Mouse (Mus musculus) mesoderm, embryonic 11.5 days (tissue): ENCODE measurements around the gene Sp3.
"Not testable (repeated sequence)": the region's sequence is repeated elsewhere in the genome, so short reads cannot be mapped to it uniquely, and the experiment has no call there.

Experiments
- DNase-seq: peaks from one replicate; pipeline ENCODE4 v3.0.0-alpha.2; 2012; ENCODE audit warnings: low read depth, low spot score

Gene Sp3

DNA sequence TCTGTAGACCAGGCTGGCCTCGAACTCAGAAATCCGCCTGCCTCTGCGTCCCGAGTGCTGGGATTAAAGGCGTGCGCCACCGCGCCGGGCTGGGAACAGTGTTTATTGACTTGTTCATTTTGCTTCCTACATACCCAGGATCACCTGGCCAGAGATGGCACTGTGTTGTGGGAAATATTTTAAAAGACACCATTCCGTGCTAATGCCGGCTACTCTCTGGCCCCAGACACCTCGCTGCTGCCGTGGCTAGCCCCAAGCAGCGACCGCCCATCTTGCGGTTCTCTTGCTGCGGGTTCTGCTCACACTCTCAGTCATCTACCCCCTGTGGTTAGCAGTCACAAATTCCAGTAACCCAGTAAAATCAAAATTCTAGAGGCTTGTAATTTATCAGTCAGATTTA lies 12.3 kb upstream of the Sp3 start:
- no peak for DNase-seq

DNA sequence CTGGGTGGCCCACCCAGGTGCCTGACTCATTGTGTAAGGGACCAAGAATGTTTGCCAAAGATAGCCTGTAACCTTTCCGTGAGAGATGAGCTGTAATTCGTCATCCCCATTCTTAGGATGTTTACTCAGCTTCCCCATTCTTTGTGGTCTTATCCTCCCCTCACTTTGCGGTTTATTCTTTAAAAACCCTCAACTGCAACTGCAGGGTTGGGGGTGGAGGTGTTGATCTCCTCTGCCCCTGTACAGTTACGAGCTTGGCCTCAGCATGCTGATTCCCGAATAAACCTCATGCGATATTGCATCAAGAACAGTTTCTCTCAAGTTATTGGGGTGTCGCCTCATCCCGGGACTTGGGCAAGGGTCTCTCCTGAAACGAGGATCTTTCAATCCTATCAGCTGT lies 8.7 kb upstream of the Sp3 start:
- DNase-seq, result not testable (repeated sequence)

DNA sequence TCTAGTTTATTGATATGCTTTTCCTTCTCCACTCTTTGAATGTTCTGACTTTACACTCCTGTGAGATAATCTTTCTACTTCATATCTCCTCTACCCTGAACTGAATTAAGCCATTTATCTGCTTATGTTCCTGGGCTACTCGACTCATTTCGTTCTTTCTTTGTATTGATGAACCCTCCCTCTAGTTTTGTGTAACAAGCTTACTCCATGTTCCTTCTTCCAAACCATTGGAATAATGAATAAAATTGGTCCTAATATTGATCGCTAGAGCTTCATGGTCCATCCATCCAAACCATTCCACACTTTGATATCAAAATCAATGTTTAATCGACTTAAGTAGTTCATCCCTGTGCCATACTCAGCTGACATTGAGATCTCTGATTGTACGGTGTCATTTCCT lies 6.4 kb upstream of the Sp3 start, which contains the start of gene Gm11084:
TSS of gene Gm11084 (minus strand) at position 101 of the 400 bp plus-strand sequence.
- no peak for DNase-seq

DNA sequence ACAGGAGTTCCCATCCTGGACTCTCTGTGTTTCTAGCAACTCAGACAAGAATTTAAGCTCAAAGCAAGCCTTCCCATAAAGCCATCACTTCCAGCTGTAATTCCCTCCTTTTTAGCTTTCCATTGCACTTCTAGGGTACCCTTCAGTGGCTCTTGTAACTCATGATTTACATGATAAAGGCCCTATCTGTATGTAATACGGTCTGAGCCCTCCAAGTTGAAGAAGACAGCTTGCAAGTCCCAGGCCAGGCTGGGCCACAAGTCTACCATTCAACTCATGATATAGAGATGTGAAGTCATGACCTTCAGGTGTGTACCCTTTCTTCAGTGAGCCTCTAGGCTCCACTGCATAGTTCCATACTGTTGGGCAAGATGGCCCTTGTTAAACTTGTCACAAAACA lies 5.3 kb upstream of the Sp3 start:
- no peak for DNase-seq

DNA sequence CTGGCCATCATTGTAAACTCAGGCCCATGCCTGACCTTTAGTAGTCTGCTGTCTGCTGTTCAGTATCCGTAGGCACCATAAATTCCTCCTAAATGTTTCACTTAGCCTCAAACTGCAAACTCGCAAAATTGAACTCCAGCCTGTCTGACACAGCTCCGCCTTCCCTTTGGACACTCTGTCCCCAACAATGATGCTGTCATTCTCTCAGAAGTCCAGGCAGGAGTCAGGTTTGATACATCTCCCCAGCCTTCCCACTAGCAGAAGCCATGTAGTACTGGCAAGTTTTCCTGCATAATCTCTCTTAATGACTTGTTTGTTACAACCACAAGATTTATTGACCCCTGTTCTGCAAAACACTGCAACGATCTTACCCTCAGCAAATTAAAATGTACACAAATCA lies 4.6 kb upstream of the Sp3 start:
- no peak for DNase-seq

DNA sequence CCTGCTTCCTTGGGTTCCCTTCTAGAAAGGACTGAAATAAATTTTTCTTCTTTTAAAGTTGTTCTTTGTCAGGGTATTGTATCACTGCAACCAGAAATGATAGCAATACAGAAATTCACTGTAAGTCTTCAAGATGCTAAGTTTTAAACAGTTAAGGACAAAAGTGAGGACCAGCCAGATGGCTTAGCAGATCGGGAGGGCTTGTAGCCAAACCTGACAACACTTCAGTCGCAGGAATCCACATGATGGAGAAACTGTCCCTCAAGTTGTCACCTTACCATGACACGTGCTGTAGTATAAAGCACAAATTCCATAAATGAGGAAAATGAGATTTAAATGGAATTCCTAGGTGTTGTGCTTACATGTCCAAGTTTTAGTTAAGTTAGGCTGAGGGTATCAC lies 3.0 kb upstream of the Sp3 start:
- DNase-seq, result no peak

DNA sequence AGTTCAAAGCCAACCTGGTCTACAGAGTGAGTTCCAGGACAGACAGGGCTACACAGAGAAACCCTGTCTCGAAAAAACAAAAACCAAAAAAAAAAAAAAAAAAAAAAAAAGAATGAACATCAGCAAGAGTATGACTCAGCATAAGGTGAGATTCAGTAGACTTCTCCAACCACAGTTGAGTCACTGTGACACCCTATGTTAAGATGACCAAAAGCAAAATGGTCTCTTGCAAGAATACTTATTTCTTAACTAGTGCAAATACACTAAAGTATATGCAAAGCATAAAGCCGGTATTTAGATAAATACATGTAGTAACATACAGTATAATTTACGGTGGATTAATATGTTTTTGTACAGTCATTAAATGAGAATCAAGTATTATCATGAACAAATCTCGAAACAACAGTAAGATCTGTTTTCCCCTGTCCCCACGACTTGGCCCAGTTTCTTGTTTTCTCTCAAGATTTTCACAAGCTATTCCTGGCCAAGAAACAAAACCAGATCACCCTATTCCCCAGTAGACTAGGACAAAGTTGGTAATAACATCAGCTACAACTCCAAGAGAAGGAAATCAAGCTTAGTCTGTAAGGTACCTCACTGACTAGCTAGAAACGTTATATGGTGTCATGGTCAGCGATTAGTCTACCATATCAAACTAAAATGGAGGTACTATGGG lies 2.0 kb upstream of the Sp3 start:
- DNase-seq, result no peak

DNA sequence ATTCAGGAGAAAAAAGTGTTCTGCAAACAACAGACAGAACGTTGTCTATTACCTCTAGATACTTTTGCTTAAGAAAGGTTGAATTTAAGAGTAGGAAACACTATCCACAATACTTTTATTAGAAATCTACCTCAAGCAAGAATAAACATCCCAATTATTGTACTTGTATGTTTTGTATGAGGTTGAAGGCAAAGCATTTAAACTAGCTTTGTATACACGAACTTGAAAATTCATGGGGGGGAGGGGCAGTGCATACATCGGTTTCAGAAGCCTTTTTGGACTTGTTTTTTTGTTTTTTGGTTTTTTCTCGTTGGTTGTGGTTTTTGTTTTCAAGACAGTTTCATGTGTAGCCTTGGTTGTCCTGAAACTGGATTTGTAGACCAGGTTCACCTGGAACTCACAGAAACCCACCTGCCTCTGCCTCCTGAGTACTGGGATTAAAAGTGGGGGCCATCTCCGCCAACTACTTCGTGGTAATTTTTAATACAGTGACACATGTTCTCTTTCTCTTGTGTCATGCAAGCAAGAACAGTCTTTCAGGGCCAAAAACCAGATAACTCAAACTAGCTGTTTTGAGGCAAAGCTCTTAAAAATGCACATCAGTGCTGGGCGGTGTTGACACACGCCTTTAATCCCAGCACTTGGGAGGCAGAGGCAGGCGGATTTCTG lies 1.3 kb upstream of the Sp3 start:
- no peak for DNase-seq

DNA sequence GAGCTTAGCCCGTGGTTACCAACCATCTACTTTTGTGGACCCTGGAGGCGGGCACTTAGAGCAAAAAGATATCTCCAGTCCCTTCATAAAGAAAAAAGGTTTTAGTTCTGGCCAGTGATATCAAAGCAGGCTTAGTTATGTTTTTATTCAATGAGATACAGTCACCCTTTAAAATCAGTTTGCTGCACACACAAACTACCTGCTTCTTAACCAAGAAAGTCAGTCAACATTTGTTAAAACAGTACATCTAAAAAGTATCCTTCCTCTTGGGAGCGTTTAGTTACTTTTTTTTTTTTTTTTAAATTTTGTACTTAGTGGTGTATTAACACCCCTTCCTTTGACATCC lies 802 bp upstream of the Sp3 start:
- DNase-seq, result no peak

DNA sequence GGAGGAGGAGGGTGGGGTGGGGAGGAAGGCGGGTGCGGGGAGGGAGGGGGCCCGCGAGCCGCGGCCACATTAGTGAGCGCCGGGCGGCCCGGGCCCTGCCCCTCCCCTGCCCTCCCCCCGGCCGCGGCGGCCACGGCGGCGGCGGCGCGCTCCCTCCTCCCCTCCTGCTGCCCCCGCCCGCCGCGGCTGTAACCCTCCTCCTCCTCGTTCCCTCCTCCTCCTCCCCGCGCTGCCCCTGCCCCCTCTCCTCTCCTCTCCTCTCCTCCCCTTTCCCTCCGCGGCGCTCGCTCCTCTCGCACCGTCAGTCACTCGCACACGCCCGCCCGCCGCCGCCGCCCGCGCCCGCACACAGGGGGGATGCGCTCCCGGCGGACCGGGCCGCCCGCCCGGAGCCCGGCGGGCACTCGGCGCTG lies 581 bp downstream of the Sp3 start:
- DNase-seq, result peak; percentile 88

DNA sequence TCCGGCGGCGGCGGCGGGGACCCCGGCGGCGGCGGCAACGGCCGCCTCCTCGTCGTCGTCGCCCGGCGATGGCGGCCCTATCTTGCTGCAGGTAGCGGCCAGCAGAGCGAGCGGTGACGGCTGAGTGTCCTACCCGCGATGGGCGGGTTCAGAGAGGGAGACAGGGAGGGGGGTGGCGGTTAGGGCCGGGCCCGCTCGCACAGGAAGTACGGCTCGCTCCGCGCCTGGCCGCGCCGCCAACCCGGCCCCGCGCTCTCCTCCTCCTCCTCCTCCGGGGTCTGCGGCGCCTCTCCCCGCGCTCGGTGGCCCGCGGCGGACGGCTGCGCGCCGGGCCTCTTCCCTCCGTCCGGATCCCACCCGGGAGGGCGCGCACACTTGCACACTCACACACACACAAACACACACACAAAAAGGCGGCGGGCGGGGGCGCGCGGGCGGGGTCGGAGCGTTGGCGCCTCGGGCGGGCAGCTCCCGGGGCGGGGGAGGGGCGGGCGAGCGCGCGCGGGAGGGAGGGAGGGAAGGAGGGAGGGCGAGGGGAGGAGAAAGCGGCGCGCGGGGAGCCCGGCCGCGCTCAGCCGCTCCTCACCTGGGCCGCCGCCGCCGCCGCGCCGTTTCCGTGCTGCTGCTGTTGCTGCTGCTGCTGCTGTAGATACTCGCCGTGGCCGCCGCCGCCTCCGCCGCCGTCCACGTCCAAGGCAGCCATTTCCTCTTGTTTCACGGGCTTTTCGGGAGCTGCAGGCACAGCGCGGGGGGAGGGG lies 1.2 kb downstream of the Sp3 start:
- peak; percentile 86 for DNase-seq

DNA sequence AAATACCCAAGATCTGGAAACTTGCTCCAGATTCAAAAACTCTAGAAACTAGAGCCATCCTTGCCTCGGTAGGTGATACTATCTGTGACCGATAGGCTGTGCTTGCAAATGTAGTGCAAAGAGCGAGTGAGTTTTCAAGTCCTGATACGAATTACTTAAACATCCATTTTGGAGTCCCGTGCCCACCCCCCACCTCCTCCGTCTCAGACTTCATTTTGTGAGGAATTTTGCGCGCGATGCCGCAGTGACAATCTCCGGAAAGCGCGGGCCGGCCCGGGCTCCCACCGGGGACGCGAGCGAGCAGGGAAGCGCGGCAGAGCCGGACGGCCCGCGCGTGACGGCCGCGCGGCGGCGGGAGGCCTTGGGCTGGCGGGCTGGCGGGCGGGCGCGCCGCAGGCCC lies 1.8 kb downstream of the Sp3 start:
- DNase-seq, result peak; percentile 81

DNA sequence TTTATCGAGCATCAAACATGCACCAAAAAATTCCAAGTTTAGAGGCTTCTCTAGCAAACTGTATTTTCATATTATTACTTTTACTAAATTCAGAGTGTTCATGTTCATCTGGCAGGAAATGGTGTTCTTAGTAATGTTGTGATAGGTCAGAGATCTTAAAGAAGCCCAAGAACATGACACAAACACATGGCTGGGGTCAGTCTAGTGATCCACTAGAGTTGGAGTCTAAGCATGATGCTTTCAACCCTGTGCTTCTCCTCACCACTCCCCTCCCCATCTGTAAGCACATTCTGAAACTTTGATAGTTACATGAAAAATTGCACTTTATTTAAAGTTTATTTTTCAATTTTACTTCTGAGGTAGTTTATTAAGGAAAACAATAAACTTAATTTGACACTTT lies 3.0 kb downstream of the Sp3 start:
- no peak for DNase-seq

DNA sequence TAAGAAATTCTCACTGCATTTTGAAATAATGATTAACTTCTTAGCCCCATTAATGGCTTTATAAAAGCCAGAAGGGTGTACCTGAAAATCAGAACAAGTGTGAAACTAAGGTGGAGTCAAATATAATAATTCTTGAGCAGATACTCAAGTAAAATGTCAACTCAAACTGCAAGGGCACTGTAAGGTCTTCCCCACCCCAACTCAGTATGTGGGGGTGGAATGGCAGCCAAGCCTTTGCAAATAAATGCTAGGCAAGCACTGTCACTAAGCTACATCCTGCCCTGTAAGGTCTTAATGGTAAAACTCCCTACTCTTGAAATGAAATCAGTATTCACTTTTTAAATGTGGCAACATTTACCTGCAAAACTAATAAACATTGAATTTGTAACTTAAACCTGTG lies 4.2 kb downstream of the Sp3 start:
- no peak for DNase-seq

DNA sequence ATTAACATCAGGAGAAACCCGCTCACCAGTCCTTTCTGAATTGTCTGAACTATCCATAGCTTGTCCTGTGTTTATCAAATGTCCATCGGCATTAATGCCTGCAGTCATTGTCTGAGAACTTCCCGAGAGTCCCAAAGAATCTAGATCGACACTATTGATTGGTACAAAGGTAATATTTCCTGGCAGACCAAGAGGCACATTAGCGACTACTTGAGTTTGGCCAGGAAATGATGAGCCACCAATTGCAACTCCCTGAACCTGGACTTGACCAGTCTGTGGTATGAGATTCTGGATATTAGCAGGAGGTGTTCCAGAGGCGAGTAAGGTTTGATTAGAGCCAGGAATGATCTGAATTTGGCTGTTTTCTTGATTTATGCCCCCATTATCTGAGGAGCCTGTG lies 9.4 kb downstream of the Sp3 start:
- no peak for DNase-seq

DNA sequence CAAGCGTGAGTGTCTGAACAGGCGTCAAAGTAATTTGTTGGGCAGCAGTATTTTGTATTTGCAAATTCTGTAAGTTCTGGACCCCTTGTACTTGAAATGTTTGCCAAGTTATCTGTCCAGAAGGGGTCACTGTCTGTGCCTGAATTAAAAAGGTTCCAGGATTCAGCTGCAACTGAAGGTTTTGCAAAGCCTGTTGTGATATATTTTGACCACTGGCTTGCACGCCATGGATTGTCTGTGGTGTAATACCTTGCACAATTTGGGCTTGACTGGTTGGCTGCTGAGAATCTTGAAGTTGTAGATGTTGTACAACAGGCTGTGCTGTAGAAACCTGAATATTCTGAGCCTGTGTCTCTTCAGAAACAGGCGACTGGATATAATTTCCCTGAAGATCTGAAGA lies 9.9 kb downstream of the Sp3 start:
- DNase-seq, result no peak

DNA sequence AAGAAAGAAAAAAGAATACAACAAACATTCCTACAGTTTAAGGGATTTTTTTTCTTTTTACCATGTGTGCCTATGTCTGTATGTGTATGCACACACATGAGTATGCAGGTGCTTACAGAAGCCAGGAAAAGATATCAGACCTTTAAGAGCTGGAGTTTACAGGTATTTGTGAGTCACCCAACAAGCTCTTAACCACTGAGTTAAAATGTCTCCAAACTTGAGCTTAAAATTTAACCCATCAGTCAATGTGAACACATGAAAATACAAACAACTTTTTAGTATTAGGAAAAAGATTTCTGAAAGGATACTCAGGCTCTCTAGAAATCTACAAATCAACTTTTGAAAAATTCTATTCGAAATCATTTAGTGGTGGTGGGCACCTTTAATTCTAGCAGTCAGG lies 11.7 kb downstream of the Sp3 start:
- no peak for DNase-seq

DNA sequence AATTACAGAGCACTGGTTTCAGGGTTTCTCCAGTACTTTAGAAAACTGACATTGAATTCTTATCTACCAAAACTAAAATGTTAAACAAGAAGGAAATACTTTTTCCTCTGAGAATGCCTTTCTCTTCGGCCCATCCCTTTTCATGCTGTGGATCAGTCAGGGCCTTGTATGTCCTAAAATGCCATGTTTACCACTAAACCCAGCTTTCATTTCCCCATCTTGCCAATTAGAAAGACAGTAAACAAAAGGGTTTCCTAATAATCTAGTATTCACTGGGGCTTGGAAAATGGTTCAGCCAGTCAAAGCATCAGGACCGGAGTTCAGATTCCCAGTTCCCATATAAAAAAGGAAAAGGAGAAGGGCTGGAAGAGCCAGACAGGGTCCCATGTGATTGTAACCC lies 14.8 kb downstream of the Sp3 start:
- no peak for DNase-seq

DNA sequence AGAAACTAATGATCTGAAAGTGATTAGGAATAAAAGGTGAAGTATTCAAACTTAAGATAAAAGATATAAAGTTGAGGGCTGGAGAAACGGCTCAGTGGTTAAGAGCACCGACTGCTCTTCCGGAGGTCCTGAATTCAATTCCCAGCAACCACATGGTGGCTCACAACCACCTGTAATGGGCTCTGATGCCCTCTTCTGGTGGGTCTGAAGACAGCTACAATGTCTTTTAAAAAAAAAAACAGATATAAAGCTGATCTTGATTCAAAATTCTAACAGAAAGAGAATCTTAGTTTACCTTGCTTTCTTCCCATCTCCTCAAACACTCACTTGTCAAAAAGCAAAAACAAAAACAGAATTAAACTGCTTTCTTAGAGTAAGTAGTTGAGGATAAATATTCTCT lies 23.8 kb downstream of the Sp3 start:
- DNase-seq, result no peak

DNA sequence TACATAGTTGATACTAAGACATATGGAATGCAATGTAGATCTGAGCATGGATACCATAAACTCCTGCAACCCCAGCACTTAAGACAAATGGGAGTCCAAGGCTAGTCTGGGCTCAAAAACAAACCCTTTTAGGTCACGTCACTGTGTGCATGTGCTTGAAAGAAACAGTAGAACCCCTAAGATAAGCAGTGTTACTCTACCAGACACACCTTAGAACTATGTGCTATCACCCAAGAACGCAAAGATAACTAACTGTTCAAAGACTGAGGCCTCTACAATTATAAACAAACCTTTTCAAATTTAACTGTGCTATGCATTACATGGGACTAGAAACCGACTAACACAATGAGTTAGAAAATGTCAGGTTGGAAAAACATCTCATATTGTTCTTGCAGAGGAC lies 27.3 kb downstream of the Sp3 start:
- no peak for DNase-seq

DNA sequence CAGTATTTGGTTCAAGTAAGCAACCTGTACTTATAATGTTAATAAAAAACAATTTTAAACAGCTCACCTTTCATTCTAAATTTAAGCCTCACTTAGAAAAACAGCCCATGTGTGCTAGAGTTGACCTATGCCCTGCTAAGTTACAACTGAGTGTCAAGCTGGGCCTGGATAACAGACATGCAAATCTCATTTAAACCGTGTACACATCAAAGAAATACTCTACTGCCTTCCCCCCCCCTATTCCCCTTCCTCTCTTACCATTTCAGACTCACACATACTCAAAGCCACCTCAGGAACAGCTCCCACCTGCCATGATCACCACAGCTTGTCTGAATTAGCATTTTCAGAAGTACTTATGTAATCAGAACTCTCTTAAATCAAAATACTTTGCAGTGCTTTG lies 44.3 kb downstream of the Sp3 start:
- no peak for DNase-seq

DNA sequence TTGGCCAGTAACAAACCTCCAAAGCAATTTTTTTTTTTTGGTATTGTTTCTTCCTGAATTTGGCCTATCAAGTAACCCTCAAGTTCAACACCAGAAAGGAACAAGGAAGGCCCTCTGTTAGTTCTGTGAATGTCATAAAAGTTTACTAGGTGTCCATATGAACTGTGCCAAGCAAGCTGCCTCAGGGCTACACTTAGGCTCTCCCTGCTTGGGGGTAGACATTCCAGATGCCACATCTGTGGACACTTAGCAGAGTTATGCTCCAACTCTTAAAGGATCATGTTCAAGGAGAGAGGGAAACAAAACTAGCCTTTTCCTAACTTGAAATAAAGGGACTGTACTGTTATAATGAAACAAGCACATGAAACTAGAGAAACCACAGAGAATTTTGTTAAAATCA lies 48.1 kb downstream of the Sp3 start:
- peak; percentile 40 for DNase-seq

DNA sequence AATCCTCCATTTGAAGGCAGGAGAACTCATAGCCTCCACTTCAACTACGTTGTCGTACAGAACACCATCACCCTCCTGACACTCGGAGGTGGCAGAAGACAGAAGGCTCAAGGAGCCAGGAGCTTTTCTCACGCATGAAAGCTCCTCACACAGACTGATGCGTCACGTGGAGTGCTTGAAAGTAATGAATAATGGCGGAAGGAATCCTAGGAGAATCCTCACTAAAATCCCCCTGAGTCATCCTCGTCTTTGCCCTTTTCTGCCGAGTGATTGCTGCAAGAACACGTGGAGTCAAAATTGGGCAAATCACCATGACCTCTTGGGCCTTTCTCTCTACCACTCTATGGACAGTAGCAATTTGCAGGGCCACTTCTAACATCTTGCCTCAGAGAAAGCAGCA lies 55.3 kb downstream of the Sp3 start:
- DNase-seq, result no peak
